Mouse (Mus musculus): ENCODE measurements around the gene Setd4.

Setd4 gene

DNA sequence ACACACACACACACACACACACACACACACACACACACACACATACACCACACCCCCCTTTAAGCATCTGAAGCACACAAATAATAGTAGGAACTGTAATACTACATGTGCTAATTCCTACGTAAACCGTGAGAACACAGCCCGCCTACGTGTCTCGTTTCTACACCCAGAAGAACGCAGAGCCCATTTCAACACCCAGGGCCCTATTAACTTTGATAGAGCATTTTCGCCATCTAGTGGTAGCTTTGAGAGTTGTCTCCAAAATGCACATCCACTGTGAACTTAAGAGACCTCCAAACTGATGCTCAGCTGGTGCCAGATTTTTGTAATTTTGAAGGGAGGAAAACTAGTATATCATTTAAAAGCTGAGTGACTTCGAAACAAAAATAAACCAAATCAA, 60.2 kb downstream of the Setd4 start:
- DNase-seq = peak; percentile 43 to 55

DNA sequence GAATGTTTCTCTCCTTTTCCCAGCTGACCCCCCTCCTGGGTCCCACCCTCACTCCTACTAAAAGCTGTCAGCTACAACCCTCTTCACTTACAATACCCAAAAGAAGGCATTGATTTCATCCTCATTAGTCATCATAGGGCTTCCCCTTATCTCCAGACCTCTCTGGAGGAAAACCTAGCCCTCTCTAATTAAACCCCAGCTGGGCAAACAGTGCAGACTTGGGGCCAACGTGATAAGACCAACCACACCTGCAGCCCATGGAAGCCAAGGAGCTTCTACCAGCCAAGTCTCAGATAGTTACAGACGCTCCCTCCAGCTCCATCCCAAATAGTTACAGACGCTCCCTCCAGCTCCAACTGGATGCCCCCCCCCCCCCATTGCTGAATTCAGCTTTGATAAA, 64.0 kb downstream of the Setd4 start:
- no peak for DNase-seq

GRCm38 (mm10) chr16:93535151-93535853, 68.6 kb downstream of the Setd4 start:
- no peak for DNase-seq
